Mouse (Mus musculus): Measurements from ENCODE around the gene Gfod1. TPM values are rescaled to one million over a fixed set of nuclear protein-coding genes. Genes with fewer than 3 reads are reported as not detected.

Gfod1 gene
- polyA plus RNA-seq, 2 experiments, result 1.6 to 2.8 TPM

GRCm38 (mm10) chr13:43260731-43261130 is 43.2 kb downstream of the Gfod1 start:
- ATAC-seq (ENCODE audit: low FRiP score, low read depth) (no peak), DNase-seq (ENCODE audit: low spot score) (no peak)
- no peaks in the 10 kb centered on the region for H3K4me1 ChIP-seq (ENCODE audit: control insufficient read depth, insufficient read depth, low read length)
- WGBS, result 82% methylated on average over 6 of the region's 6 CpGs
- no peak overlapping the region for H3K9ac ChIP-seq (ENCODE audit: low read depth, low read length, severe bottlenecking)
- no peaks in the 10 kb centered on the region for H3K36me3 ChIP-seq (ENCODE audit: control insufficient read depth, insufficient read depth, low read length)
- H3K27me3 ChIP-seq (ENCODE audit: control insufficient read depth, insufficient read depth, low read length), result no peaks in the 10 kb centered on the region
- no peaks in the 10 kb centered on the region for H3K9me3 ChIP-seq (ENCODE audit: control insufficient read depth, low read length)
- no peak for TF ChIP-seq POLR2A (IDR thresholded peaks at IDR 0.05; ENCODE audit: borderline replicate concordance, extremely low read depth, insufficient read depth, insufficient read length)
- H3K4me2 ChIP-seq (replicated peaks; ENCODE audit: low read depth, low read length, severe bottlenecking), result no peak overlapping the region
- H3K27ac ChIP-seq (replicated peaks; ENCODE audit: low read depth, low read length), result no peak overlapping the region
- no peak overlapping the region for H3K4me3 ChIP-seq (replicated peaks; ENCODE audit: low read length)

GRCm38 (mm10) chr13:43256447-43256846 is 47.5 kb downstream of the Gfod1 start:
- Histone ChIP-seq H3K4me3 (replicated peaks; ENCODE audit: low read length) (no peak overlapping the region), H3K4me1 (ENCODE audit: control insufficient read depth, insufficient read depth, low read length) (no peaks in the 10 kb centered on the region), H3K36me3 (ENCODE audit: control insufficient read depth, insufficient read depth, low read length) (no peaks in the 10 kb centered on the region), H3K27me3 (ENCODE audit: control insufficient read depth, insufficient read depth, low read length) (no peaks in the 10 kb centered on the region), H3K4me2 (replicated peaks; ENCODE audit: low read depth, low read length, severe bottlenecking) (no peak overlapping the region), H3K9me3 (ENCODE audit: control insufficient read depth, low read length) (no peaks in the 10 kb centered on the region), H3K9ac (ENCODE audit: low read depth, low read length, severe bottlenecking) (no peak overlapping the region), H3K27ac (replicated peaks; ENCODE audit: low read depth, low read length) (no peak overlapping the region)
- ATAC-seq (ENCODE audit: low FRiP score, low read depth) (no peak), DNase-seq (ENCODE audit: low spot score) (no peak)
- WGBS, result 83% methylated on average over 2 of the region's 2 CpGs
- TF ChIP-seq POLR2A (IDR thresholded peaks at IDR 0.05; ENCODE audit: borderline replicate concordance, extremely low read depth, insufficient read depth, insufficient read length), result no peak

DNA sequence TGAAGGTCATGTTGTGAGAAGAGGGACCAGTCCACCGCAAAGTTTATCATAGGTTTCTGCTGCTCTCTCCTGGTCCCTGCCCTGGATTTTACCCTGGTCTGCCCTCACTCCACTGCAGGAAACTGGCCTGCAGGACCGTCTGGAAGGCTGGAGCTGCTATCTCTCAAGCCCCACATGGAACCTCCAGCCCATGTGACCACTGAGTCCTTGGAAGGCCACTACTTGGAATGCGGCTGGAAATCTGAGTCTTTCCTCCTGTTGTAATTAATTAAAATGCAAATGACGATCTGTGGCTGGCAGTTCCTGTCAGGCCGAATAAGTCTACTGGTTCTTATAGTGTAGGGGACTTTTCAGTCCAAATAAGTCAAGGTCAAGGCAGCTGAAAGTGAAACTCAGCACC is 50.4 kb downstream of the Gfod1 start:
- WGBS, result 49% methylated on average over 5 of the region's 5 CpGs
- no peak overlapping the region for H3K4me2 ChIP-seq (replicated peaks; ENCODE audit: low read depth, low read length, severe bottlenecking)
- no peaks in the 10 kb centered on the region for H3K36me3 ChIP-seq (ENCODE audit: control insufficient read depth, insufficient read depth, low read length)
- no peak overlapping the region for H3K4me3 ChIP-seq (replicated peaks; ENCODE audit: low read length)
- H3K9me3 ChIP-seq (ENCODE audit: control insufficient read depth, low read length), result no peaks in the 10 kb centered on the region
- no peak for TF ChIP-seq POLR2A (IDR thresholded peaks at IDR 0.05; ENCODE audit: borderline replicate concordance, extremely low read depth, insufficient read depth, insufficient read length)
- no peak overlapping the region for H3K9ac ChIP-seq (ENCODE audit: low read depth, low read length, severe bottlenecking)
- DNase-seq (ENCODE audit: low spot score) (no peak), ATAC-seq (ENCODE audit: low FRiP score, low read depth) (no peak)
- 0 out of 2 replicates have a peak, but pooled peaks cover 5% of the 10 kb centered on the region for H3K4me1 ChIP-seq (ENCODE audit: control insufficient read depth, insufficient read depth, low read length)
- no peak overlapping the region for H3K27ac ChIP-seq (replicated peaks; ENCODE audit: low read depth, low read length)
- H3K27me3 ChIP-seq (ENCODE audit: control insufficient read depth, insufficient read depth, low read length), result no peaks in the 10 kb centered on the region

DNA sequence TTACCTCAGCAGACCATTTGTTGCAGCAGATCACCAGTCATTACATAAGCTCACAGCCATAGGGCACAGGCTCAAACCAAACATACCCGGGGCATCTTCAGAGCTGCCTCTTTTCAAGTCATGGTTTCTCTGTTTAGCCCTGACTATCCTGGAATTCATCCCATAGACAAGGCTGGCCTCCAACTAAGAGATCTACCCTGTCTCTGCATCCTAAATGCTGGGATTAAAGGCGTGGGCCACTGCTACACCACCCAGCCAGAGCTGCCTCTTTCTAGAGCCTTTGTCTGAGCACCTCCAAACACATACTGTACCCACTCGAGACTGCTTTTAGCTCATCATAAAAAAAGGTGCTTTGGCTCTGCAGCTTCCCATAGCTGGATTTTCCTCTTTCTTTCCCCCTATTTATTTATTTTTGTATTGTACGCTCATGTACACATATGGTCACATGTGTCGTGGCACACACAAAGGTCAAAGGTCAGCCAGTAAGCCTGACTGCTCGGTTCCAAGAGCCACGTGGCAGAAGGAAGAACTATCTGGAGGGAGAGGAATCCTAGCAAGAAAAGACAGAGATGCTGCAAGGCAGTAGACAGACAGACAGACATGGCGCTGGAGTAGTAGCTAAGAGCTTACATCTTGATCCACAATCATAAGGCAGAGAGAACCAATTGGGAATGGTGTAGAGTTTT is 51.7 kb downstream of the Gfod1 start:
- H3K4me3 ChIP-seq (replicated peaks; ENCODE audit: low read length), result no peak overlapping the region
- WGBS, result 86% methylated on average over 8 of the region's 8 CpGs
- no peaks in the 10 kb centered on the region for H3K27me3 ChIP-seq (ENCODE audit: control insufficient read depth, insufficient read depth, low read length)
- no peak overlapping the region for H3K4me2 ChIP-seq (replicated peaks; ENCODE audit: low read depth, low read length, severe bottlenecking)
- DNase-seq (ENCODE audit: low spot score), result no peak
- H3K4me1 ChIP-seq (ENCODE audit: control insufficient read depth, insufficient read depth, low read length), result 0 out of 2 replicates have a peak, but pooled peaks cover 5% of the 10 kb centered on the region
- H3K36me3 ChIP-seq (ENCODE audit: control insufficient read depth, insufficient read depth, low read length), result no peaks in the 10 kb centered on the region
- H3K9ac ChIP-seq (ENCODE audit: low read depth, low read length, severe bottlenecking), result no peak overlapping the region
- TF ChIP-seq POLR2A (IDR thresholded peaks at IDR 0.05; ENCODE audit: borderline replicate concordance, extremely low read depth, insufficient read depth, insufficient read length), result no peak
- no peak for ATAC-seq (ENCODE audit: low FRiP score, low read depth)
- no peaks in the 10 kb centered on the region for H3K9me3 ChIP-seq (ENCODE audit: control insufficient read depth, low read length)
- H3K27ac ChIP-seq (replicated peaks; ENCODE audit: low read depth, low read length), result no peak overlapping the region

DNA sequence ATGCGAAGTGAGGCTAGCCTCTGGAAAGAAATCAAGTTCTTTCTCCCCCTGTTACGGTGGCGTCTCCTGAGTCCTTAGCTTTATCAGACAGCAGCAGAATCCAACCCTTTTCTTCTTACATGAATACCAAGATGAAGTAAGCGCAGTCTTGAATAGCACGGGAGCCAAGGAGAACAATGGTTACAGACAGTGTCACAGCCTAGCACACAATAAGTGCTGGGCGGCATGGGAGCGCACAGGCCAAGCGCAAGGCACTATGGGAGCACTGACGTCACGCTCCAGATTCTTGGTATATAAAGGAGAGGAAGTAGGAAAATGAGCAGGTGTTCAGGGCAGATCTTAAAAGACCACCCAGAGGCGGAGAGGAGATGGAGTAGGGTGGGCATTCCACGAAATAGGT is 52.6 kb downstream of the Gfod1 start:
- 0 out of 2 replicates have a peak, but pooled peaks cover 5% of the 10 kb centered on the region for H3K4me1 ChIP-seq (ENCODE audit: control insufficient read depth, insufficient read depth, low read length)
- no peaks in the 10 kb centered on the region for H3K27me3 ChIP-seq (ENCODE audit: control insufficient read depth, insufficient read depth, low read length)
- TF ChIP-seq POLR2A (IDR thresholded peaks at IDR 0.05; ENCODE audit: borderline replicate concordance, extremely low read depth, insufficient read depth, insufficient read length), result no peak
- WGBS, result 89% methylated on average over 12 of the region's 12 CpGs
- H3K9me3 ChIP-seq (ENCODE audit: control insufficient read depth, low read length), result no peaks in the 10 kb centered on the region
- H3K36me3 ChIP-seq (ENCODE audit: control insufficient read depth, insufficient read depth, low read length), result no peaks in the 10 kb centered on the region
- H3K9ac ChIP-seq (ENCODE audit: low read depth, low read length, severe bottlenecking), result no peak overlapping the region
- H3K4me3 ChIP-seq (replicated peaks; ENCODE audit: low read length), result no peak overlapping the region
- H3K27ac ChIP-seq (replicated peaks; ENCODE audit: low read depth, low read length), result no peak overlapping the region
- ATAC-seq (ENCODE audit: low FRiP score, low read depth) (no peak), DNase-seq (ENCODE audit: low spot score) (no peak)
- no peak overlapping the region for H3K4me2 ChIP-seq (replicated peaks; ENCODE audit: low read depth, low read length, severe bottlenecking)

All from limb, embryonic 14.5 days (tissue).